Mouse (Mus musculus): ENCODE results near the gene Ldb2. TPM values are rescaled to one million over a fixed set of nuclear protein-coding genes. Genes with fewer than 3 reads are reported as not detected.

Gene Ldb2
- polyA plus RNA-seq, 1 experiment from 2014 or later = 14.9 TPM

DNA sequence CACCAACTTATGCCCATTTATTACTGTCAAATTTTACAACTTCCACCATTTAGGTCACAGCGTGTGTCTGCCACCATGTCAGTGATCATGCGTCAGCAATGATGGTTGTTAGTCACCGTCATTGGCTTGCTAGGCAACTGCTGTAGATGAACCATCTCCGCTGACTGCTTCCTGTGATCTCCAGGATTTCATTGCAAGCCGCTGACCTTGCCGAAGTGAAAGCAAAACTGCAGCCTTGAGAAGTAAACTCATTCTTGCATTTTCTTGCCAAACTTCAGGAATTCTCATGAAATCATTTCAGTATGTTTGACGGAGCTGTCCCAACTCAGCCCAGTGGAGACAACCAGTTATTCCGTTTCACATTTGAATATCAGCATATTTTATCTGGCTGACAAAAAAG, 247.4 kb downstream of the Ldb2 start:
- Histone ChIP-seq H3K9me3 (no peaks in the 10 kb centered on the region), H3K4me3 (no peak overlapping the region), H3K36me3 (no peaks in the 10 kb centered on the region), H3K27ac (no peak overlapping the region), H3K27me3 (ENCODE audit: insufficient read depth, poor library complexity, severe bottlenecking) (no peaks in the 10 kb centered on the region), H3K4me1 (no peaks in the 10 kb centered on the region)
- no peak for DNase-seq (ENCODE audit: low spot score)
- WGBS = 91% methylated on average over 8 of the region's 8 CpGs

DNA sequence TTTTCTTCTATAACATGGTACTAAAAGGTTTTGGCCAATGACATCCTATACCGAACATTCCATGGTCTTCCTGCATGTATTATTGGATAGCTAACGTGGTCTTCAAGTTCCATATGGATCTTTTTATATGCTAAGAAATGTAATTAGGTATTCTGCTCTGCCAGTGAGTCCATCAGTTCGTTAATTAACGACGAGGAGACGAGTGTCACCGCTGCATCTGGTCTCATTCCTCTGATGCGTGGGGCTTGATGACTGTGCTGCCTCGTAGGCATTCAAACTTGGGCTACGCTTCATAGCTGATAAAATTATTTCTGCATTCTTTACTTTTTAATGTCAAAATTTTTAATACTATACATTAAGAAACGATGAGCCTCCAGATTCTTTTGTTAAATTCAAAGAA, 251.0 kb downstream of the Ldb2 start:
- 89% methylated on average over 11 of the region's 11 CpGs for WGBS
- H3K9me3 ChIP-seq = no peaks in the 10 kb centered on the region
- no peak for DNase-seq (ENCODE audit: low spot score)

DNA sequence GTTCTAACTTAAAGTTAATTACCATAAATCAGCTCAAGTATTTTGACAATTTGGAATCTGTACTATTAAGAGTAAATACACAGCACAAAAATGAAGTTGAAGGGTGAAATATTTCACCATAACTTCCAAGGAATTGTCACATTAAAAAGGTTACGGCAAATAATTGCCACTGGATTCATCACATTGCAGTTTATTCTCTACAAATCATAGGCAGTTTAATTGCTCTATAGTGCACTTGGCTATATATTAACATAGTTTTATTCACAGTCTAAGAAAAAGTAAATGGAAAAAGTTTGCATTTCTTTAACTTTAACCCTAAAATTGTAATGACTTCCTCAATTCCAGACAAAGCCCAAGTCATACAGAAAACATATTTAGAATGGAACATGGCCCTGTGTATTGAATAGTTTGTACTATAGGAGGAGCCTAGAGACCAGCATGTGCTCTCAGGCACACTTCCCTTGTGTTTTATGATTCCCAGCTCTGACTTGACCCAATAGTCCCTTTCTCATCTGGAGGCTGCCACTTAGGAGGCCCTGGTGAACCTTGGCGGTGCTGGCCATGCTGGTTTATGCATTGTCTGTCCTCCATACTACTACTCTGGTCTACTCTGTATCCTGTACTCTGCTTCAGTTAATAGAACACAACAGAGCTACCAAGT, 255.9 kb downstream of the Ldb2 start:
- Histone ChIP-seq H3K36me3 (no peaks in the 10 kb centered on the region), H3K9me3 (no peaks in the 10 kb centered on the region), H3K4me1 (no peaks in the 10 kb centered on the region), H3K27ac (no peak overlapping the region), H3K27me3 (ENCODE audit: insufficient read depth, poor library complexity, severe bottlenecking) (no peaks in the 10 kb centered on the region), H3K4me3 (no peak overlapping the region)
- DNase-seq (ENCODE audit: low spot score) = no peak
- 92% methylated on average over 2 of the region's 2 CpGs for WGBS

More for the DNA sequence above, 251.0 kb downstream of the Ldb2 start:
- Histone ChIP-seq H3K27me3 (ENCODE audit: insufficient read depth, poor library complexity, severe bottlenecking) (no peaks in the 10 kb centered on the region), H3K36me3 (no peaks in the 10 kb centered on the region), H3K27ac (no peak overlapping the region), H3K4me1 (no peaks in the 10 kb centered on the region), H3K4me3 (no peak overlapping the region)

DNA sequence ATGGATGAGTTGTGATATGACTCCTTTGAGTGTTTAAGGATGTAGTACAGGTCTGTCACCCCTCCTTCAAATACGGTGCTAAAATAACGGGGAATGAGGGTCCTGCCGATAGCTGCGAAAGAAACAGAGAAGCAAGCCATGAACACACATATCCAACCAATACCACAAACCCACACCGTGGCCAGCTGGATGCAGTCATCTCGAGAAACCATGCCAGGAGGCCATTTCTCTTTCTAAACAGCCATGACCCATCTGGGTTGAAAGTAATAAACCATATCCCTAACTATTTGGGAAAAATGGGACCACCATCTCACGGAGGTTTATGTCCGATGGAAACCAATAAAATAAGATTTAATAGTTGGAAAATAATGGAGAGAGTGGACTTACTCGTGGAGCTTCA, 257.7 kb downstream of the Ldb2 start:
- no peak for DNase-seq (ENCODE audit: low spot score)

DNA sequence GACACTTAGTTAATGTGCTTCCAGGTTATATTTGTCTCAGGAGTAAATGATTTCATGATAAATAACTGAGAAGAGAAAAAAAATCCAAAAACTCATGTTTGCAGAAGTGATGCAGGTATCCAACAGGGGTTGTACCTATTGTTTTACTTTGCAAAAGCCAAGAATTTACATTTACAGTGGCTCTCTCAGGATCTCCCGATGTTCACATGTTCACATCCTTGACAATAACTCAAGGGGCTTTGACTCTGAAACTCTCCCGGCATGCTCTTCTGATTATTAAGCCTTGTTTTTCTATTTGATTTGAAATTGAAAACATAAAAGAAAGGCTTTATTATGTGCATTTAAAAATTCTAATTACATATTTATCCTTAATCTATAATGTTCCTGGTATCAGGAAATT, 260.8 kb downstream of the Ldb2 start:
- Histone ChIP-seq H3K4me3 (no peak overlapping the region), H3K9me3 (no peaks in the 10 kb centered on the region), H3K27ac (no peak overlapping the region), H3K4me1 (no peaks in the 10 kb centered on the region), H3K27me3 (ENCODE audit: insufficient read depth, poor library complexity, severe bottlenecking) (no peaks in the 10 kb centered on the region), H3K36me3 (no peaks in the 10 kb centered on the region)
- no peak for DNase-seq (ENCODE audit: low spot score)
- 93% methylated on average over 2 of the region's 2 CpGs for WGBS

More for the DNA sequence above, 257.7 kb downstream of the Ldb2 start:
- Histone ChIP-seq H3K36me3 (no peaks in the 10 kb centered on the region), H3K9me3 (no peaks in the 10 kb centered on the region), H3K4me1 (no peaks in the 10 kb centered on the region), H3K27me3 (ENCODE audit: insufficient read depth, poor library complexity, severe bottlenecking) (no peaks in the 10 kb centered on the region), H3K27ac (no peak overlapping the region), H3K4me3 (no peak overlapping the region)
- WGBS = 86% methylated on average over 9 of the region's 9 CpGs

DNA sequence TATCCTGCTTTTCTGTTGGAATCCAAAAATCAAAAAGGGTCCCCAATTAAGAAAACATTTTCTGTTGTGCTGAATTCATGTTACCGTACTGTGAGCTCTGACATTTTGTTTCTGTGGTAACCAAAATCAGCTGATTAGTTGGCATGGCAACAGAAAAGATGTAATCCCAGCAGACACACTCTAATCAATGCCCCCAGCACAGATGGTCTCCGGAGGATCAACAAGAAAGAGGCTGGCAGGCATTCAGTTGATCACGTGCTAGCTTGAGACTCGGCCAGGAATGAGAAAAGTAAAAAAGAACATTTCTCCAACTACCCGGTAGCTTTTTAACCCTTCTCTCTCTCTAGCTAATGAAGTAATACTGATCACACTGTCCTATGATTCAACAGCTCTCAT, 261.5 kb downstream of the Ldb2 start:
- no peaks in the 10 kb centered on the region for H3K36me3 ChIP-seq

DNA sequence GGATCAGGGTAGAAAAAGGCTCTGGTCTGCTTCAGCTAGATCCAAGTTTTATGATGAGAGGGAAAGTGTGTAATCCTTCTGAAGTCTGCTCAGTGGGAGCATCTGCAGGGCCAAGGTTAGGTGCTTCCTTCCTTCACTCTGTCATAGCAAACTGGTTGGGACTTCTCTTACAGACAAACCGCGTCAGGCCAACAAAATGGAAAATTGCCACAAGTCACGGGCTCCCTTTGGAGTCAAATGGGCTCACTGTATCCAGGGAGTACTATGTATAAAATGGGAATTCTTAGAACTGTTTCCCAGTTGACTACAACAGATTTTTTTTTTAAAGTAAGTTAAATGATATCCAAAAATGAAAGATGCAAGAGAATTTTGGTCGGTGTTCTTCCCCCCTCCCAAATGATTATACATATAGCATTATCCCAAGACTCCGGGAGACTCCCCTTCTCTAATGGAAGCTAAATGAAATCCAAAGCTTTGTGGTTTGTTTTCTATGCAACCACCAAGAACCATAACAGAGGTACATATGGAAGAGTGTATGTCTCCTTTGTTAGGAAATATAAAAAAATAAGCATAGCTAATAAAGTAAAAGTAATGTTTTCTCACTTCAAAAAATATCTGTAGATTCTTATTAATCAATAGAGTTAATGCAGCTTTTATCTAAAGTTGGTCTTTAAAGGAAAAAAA, 262.0 kb downstream of the Ldb2 start:
- WGBS = 93% methylated on average over 5 of the region's 5 CpGs
- Histone ChIP-seq H3K4me1 (no peaks in the 10 kb centered on the region), H3K36me3 (no peaks in the 10 kb centered on the region), H3K27ac (no peak overlapping the region), H3K27me3 (ENCODE audit: insufficient read depth, poor library complexity, severe bottlenecking) (no peaks in the 10 kb centered on the region), H3K4me3 (no peak overlapping the region), H3K9me3 (no peaks in the 10 kb centered on the region)
- no peak for DNase-seq (ENCODE audit: low spot score)

More for the DNA sequence above, 261.5 kb downstream of the Ldb2 start:
- Histone ChIP-seq H3K4me3 (no peak overlapping the region), H3K4me1 (no peaks in the 10 kb centered on the region), H3K27me3 (ENCODE audit: insufficient read depth, poor library complexity, severe bottlenecking) (no peaks in the 10 kb centered on the region), H3K27ac (no peak overlapping the region), H3K9me3 (no peaks in the 10 kb centered on the region)
- DNase-seq (ENCODE audit: low spot score) = no peak
- WGBS = 39% methylated on average over 5 of the region's 5 CpGs

DNA sequence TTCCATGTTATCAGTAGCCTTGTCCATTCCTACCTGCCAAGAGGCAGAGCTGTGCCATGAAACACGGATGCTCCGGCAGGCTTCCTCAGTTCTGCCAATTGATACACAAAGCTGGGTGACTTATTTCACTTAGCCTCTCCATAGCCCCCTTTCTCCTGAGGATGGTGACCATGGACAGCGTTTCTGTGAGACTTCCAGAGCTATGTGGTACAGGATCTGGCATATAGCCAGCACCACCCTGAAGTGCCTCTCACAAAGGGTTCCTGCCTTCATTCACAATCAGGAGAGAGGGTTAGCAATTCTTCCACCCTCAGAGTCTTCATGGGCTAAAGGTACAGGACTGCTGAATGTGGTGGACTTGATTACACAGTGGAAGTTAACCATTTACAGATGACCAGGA, 270.0 kb downstream of the Ldb2 start:
- no peaks in the 10 kb centered on the region for H3K9me3 ChIP-seq
- H3K27ac ChIP-seq = no peak overlapping the region
- DNase-seq (ENCODE audit: low spot score) = no peak
- H3K4me1 ChIP-seq = no peaks in the 10 kb centered on the region
- H3K36me3 ChIP-seq = no peaks in the 10 kb centered on the region
- no peak overlapping the region for H3K4me3 ChIP-seq
- WGBS = 66% methylated on average over 3 of the region's 3 CpGs
- no peaks in the 10 kb centered on the region for H3K27me3 ChIP-seq (ENCODE audit: insufficient read depth, poor library complexity, severe bottlenecking)

DNA sequence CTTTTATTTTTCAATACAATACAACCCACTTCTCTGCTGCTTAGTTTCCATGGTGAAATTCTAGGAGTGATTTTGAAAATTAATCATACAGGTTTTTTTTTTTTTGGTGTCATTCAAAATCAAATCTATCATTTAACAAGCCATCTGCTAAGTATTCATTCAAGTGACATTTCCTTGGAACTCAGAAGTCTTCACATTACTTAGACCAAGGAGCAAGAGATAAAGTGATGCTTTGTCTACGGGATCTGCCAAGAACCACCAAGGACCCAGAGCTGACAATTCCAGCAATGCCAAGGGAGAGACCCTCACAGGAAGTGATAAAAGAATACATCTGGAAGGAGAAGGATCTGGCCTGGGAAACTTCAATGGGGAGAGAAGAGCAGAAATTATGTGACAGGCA, 270.5 kb downstream of the Ldb2 start:
- no peaks in the 10 kb centered on the region for H3K27me3 ChIP-seq (ENCODE audit: insufficient read depth, poor library complexity, severe bottlenecking)
- H3K4me3 ChIP-seq = no peak overlapping the region
- no peaks in the 10 kb centered on the region for H3K36me3 ChIP-seq
- no peaks in the 10 kb centered on the region for H3K9me3 ChIP-seq
- WGBS = 56% methylated on average over 1 of the region's 1 CpGs
- H3K4me1 ChIP-seq = no peaks in the 10 kb centered on the region
- no peak overlapping the region for H3K27ac ChIP-seq
- DNase-seq (ENCODE audit: low spot score) = no peak

DNA sequence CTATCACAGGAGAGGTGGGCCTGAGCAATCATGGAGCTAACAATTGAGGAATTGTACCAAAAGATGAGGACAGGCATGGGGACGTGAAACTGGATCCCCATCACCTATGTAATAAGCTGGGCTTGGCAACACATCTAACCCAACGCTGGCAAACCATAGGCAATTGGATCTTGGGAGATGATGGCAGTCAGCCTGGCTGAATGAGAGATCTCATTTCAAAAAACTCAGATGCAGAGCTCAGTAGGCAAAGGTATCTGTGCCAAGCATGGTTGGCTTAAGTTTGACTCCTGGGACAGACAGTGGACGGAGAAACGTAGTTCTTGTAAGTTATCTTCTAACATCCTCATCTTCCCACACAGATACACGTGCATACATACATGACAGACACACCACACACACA, 294.3 kb downstream of the Ldb2 start:
- Histone ChIP-seq H3K27me3 (ENCODE audit: insufficient read depth, poor library complexity, severe bottlenecking) (no peaks in the 10 kb centered on the region), H3K36me3 (no peaks in the 10 kb centered on the region), H3K4me3 (no peak overlapping the region), H3K9me3 (no peaks in the 10 kb centered on the region), H3K27ac (no peak overlapping the region), H3K4me1 (no peaks in the 10 kb centered on the region)
- no peak for DNase-seq (ENCODE audit: low spot score)
- 83% methylated on average over 5 of the region's 5 CpGs for WGBS

DNA sequence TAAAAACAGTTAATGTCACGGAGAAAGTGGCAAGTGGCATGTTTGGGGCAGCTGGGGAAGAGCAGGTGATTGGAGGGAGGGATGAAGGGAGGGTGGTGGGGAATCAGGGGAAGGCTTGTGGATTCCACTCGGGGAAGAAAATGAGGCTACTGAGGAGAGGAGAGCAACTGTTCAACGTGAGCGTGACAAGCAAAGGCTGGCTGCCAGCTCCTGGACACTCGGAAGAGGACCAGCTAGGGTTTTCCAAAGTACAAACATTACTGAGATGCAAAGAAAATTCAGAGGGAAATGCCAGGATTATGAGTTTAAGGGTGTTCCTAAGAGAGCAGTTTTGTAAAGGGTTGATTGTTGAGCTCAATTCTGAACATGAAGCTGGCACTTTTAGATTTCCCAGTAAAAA, 294.7 kb downstream of the Ldb2 start:
- Histone ChIP-seq H3K4me3 (no peak overlapping the region), H3K36me3 (no peaks in the 10 kb centered on the region), H3K9me3 (no peaks in the 10 kb centered on the region), H3K4me1 (no peaks in the 10 kb centered on the region), H3K27me3 (ENCODE audit: insufficient read depth, poor library complexity, severe bottlenecking) (no peaks in the 10 kb centered on the region), H3K27ac (no peak overlapping the region)
- no peak for DNase-seq (ENCODE audit: low spot score)
- WGBS = 76% methylated on average over 5 of the region's 5 CpGs

DNA sequence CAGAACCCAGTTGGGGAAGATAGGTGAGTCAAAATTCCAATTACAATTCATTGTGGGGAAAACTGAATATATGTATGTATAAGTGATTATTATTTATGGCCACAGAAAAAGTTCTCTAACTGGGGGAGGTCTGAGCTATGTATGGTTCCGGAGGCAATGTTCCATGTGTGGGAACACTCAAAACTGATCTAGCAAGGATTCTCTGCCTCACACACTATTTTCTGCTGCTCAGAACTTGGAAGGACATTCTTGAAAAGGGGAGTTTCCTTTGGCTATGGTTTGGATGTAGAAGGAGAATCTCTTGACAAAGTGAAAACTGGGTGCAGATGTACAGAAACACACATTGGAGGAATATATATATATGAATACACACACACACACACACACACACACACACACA, 301.3 kb downstream of the Ldb2 start:
- H3K27ac ChIP-seq = no peak overlapping the region

DNA sequence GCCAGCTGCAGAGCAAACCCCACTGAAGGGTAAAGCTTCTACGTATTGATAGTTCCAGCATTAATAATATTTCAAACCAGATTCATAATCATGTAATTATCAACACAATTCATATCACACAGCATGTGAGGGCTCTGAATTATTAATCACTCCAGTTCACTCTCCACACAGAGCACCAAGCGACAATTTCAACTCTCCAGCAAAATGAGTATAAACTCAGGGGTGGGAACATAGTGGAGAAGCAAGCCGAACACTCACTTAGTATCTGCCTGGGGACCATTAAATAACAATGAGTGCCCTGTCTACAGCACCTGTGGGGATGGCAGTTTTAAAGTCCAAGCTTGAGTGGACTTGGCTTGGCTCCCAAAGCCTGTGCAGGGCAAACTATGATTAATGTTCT, 302.6 kb downstream of the Ldb2 start:
- H3K27me3 ChIP-seq (ENCODE audit: insufficient read depth, poor library complexity, severe bottlenecking) = no peaks in the 10 kb centered on the region
- no peaks in the 10 kb centered on the region for H3K36me3 ChIP-seq
- H3K9me3 ChIP-seq = no peaks in the 10 kb centered on the region
- H3K4me1 ChIP-seq = 0 out of 2 replicates have a peak, but pooled peaks cover 4% of the 10 kb centered on the region
- DNase-seq (ENCODE audit: low spot score) = no peak
- WGBS = 90% methylated on average over 3 of the region's 3 CpGs
- H3K4me3 ChIP-seq = no peak overlapping the region
- H3K27ac ChIP-seq = no peak overlapping the region

More for the DNA sequence above, 301.3 kb downstream of the Ldb2 start:
- 90% methylated on average over 1 of the region's 1 CpGs for WGBS
- 0 out of 2 replicates have a peak, but pooled peaks cover 4% of the 10 kb centered on the region for H3K4me1 ChIP-seq
- H3K27me3 ChIP-seq (ENCODE audit: insufficient read depth, poor library complexity, severe bottlenecking) = no peaks in the 10 kb centered on the region
- DNase-seq (ENCODE audit: low spot score) = no peak
- H3K36me3 ChIP-seq = no peaks in the 10 kb centered on the region
- H3K4me3 ChIP-seq = no peak overlapping the region
- no peaks in the 10 kb centered on the region for H3K9me3 ChIP-seq

Data from heart, embryonic 10.5 days (tissue).